Mouse (Mus musculus): ENCODE measurements at regions not wholly inside any gene's neighbourhood (a gene's known extent, or its start where the extent isn't known, plus 50 kb on each side); places are given as distances from the start of the nearest gene placed in this dataset.
A peak's percentile ranks its signal among the peaks of the same experiment; 100 is the strongest.

- Histone ChIP-seq H3K4me2 (peak overlapping the region; percentile 44), H3K27ac (no peak overlapping the region), H3K27me3 (0 out of 2 replicates have a peak, but pooled peaks cover 5% of the 10 kb centered on the region), H3K36me3 (ENCODE audit: poor library complexity, severe bottlenecking) (no peaks in the 10 kb centered on the region), H3K9me3 (replicated peaks) (peaks cover 12% of the 10 kb centered on the region), H3K9ac (no peak overlapping the region), H3K4me1 (peaks cover 3% of the 10 kb centered on the region; the same call in 1 of the 2 replicates), H3K4me3 (peak overlapping the region; percentile 14)
- ATAC-seq, result no peak
- 29% methylated on average over 21 of the region's 21 CpGs for WGBS
Observed at GRCm38 (mm10) chr5:103355372-103356300, 69.4 kb upstream of the Ptpn13 start.

GRCm38 (mm10) chr5:103343869-103344268, 81.1 kb upstream of the Ptpn13 start:
- no peak overlapping the region for H3K4me3 ChIP-seq
- H3K36me3 ChIP-seq (ENCODE audit: poor library complexity, severe bottlenecking), result no peaks in the 10 kb centered on the region
- ATAC-seq, result peak; percentile 46
- H3K4me1 ChIP-seq, result peaks cover 16% of the 10 kb centered on the region
- peaks cover 9% of the 10 kb centered on the region; the same call in 1 of the 2 replicates for H3K27me3 ChIP-seq
- no peak overlapping the region for H3K27ac ChIP-seq
- peaks cover 12% of the 10 kb centered on the region for H3K9me3 ChIP-seq (replicated peaks)
- no peak overlapping the region for H3K9ac ChIP-seq
- WGBS, result 25% methylated on average over 2 of the region's 2 CpGs
- no peak overlapping the region for H3K4me2 ChIP-seq

GRCm38 (mm10) chr5:103341456-103341855, 83.5 kb upstream of the Ptpn13 start:
- H3K9ac ChIP-seq, result no peak overlapping the region
- WGBS, result 40% methylated on average over 3 of the region's 3 CpGs
- H3K9me3 ChIP-seq (replicated peaks), result peaks cover 6% of the 10 kb centered on the region; the same call in 1 of the 2 replicates
- no peak overlapping the region for H3K4me2 ChIP-seq
- peaks cover 15% of the 10 kb centered on the region; the same call in 1 of the 2 replicates for H3K27me3 ChIP-seq
- peaks cover 32% of the 10 kb centered on the region for H3K4me1 ChIP-seq
- ATAC-seq, result peak; percentile 33
- H3K4me3 ChIP-seq, result no peak overlapping the region
- H3K36me3 ChIP-seq (ENCODE audit: poor library complexity, severe bottlenecking), result no peaks in the 10 kb centered on the region
- no peak overlapping the region for H3K27ac ChIP-seq

GRCm38 (mm10) chr5:103340626-103341025, 84.4 kb upstream of the Ptpn13 start:
- Histone ChIP-seq H3K27me3 (peaks cover 15% of the 10 kb centered on the region; the same call in 1 of the 2 replicates), H3K9me3 (replicated peaks) (no peaks in the 10 kb centered on the region), H3K36me3 (ENCODE audit: poor library complexity, severe bottlenecking) (no peaks in the 10 kb centered on the region), H3K4me2 (no peak overlapping the region), H3K4me3 (no peak overlapping the region), H3K4me1 (peaks cover 40% of the 10 kb centered on the region), H3K27ac (no peak overlapping the region), H3K9ac (no peak overlapping the region)
- 16% methylated on average over 9 of the region's 9 CpGs for WGBS
- ATAC-seq, result no peak

- H3K9me3 ChIP-seq (replicated peaks), result no peaks in the 10 kb centered on the region
- H3K27me3 ChIP-seq, result peaks cover 23% of the 10 kb centered on the region
- H3K4me2 ChIP-seq, result peak overlapping the region; percentile 51
- H3K36me3 ChIP-seq (ENCODE audit: poor library complexity, severe bottlenecking), result no peaks in the 10 kb centered on the region
- H3K4me1 ChIP-seq, result peaks cover 39% of the 10 kb centered on the region
- H3K4me3 ChIP-seq, result peak overlapping the region; percentile 15
- peak overlapping the region; percentile 88 for H3K27ac ChIP-seq
- H3K9ac ChIP-seq, result 0 out of 2 replicates have a peak overlapping the region, but pooled peaks have one; percentile 45
- 6% methylated on average over 11 of the region's 11 CpGs for WGBS
- peak; percentile 69 for ATAC-seq
Observed at GRCm38 (mm10) chr5:103336689-103337490, 88.1 kb upstream of the Ptpn13 start.

GRCm38 (mm10) chr5:103335916-103336688, 88.9 kb upstream of the Ptpn13 start:
- Histone ChIP-seq H3K9me3 (replicated peaks) (no peaks in the 10 kb centered on the region), H3K4me3 (peak overlapping the region; percentile 15), H3K36me3 (ENCODE audit: poor library complexity, severe bottlenecking) (no peaks in the 10 kb centered on the region), H3K9ac (0 out of 2 replicates have a peak overlapping the region, but pooled peaks have one; percentile 45), H3K27me3 (peaks cover 23% of the 10 kb centered on the region), H3K27ac (peak overlapping the region; percentile 88), H3K4me2 (peak overlapping the region; percentile 51), H3K4me1 (peaks cover 31% of the 10 kb centered on the region)
- ATAC-seq, result peak; percentile 79
- 9% methylated on average over 12 of the region's 12 CpGs for WGBS

GRCm38 (mm10) chr5:103326412-103326811, 98.6 kb upstream of the Ptpn13 start:
- WGBS, result 75% methylated on average over 10 of the region's 10 CpGs
- H3K9ac ChIP-seq, result no peak overlapping the region
- H3K36me3 ChIP-seq (ENCODE audit: poor library complexity, severe bottlenecking), result no peaks in the 10 kb centered on the region
- ATAC-seq, result no peak
- no peaks in the 10 kb centered on the region for H3K27me3 ChIP-seq
- no peaks in the 10 kb centered on the region for H3K4me1 ChIP-seq
- no peak overlapping the region for H3K4me3 ChIP-seq
- H3K9me3 ChIP-seq (replicated peaks), result no peaks in the 10 kb centered on the region
- no peak overlapping the region for H3K4me2 ChIP-seq
- no peak overlapping the region for H3K27ac ChIP-seq

- WGBS, result 79% methylated on average over 5 of the region's 5 CpGs
- Histone ChIP-seq H3K4me3 (no peak overlapping the region), H3K4me2 (no peak overlapping the region), H3K36me3 (ENCODE audit: poor library complexity, severe bottlenecking) (no peaks in the 10 kb centered on the region), H3K27me3 (no peaks in the 10 kb centered on the region), H3K4me1 (no peaks in the 10 kb centered on the region), H3K9ac (no peak overlapping the region), H3K27ac (no peak overlapping the region), H3K9me3 (replicated peaks) (no peaks in the 10 kb centered on the region)
- no peak for ATAC-seq
Observed at GRCm38 (mm10) chr5:103320341-103320740, 104.7 kb upstream of the Ptpn13 start.

GRCm38 (mm10) chr5:103309806-103310525, 98.8 kb upstream of the Mapk10 start:
- H3K27me3 ChIP-seq, result no peaks in the 10 kb centered on the region
- ATAC-seq, result peak; percentile 36; the same call in 1 of the 2 replicates
- no peaks in the 10 kb centered on the region for H3K36me3 ChIP-seq (ENCODE audit: poor library complexity, severe bottlenecking)
- H3K27ac ChIP-seq, result 0 out of 2 replicates have a peak overlapping the region, but pooled peaks have one; percentile 40
- 6% methylated on average over 9 of the region's 9 CpGs for WGBS
- H3K9me3 ChIP-seq (replicated peaks), result no peaks in the 10 kb centered on the region
- H3K4me3 ChIP-seq, result no peak overlapping the region
- no peak overlapping the region for H3K9ac ChIP-seq
- H3K4me1 ChIP-seq, result peaks cover 5% of the 10 kb centered on the region
- no peak overlapping the region for H3K4me2 ChIP-seq

GRCm38 (mm10) chr5:103305716-103306447, 94.7 kb upstream of the Mapk10 start:
- no peaks in the 10 kb centered on the region for H3K36me3 ChIP-seq (ENCODE audit: poor library complexity, severe bottlenecking)
- H3K9ac ChIP-seq, result no peak overlapping the region
- peak; percentile 86 for ATAC-seq
- no peaks in the 10 kb centered on the region for H3K9me3 ChIP-seq (replicated peaks)
- H3K27ac ChIP-seq, result no peak overlapping the region
- no peaks in the 10 kb centered on the region for H3K27me3 ChIP-seq
- peaks cover 5% of the 10 kb centered on the region for H3K4me1 ChIP-seq
- 67% methylated on average over 11 of the region's 11 CpGs for WGBS
- no peak overlapping the region for H3K4me3 ChIP-seq
- H3K4me2 ChIP-seq, result no peak overlapping the region

Data from forebrain, embryonic 13.5 days (tissue).